Mouse (Mus musculus) left cerebral cortex, postnatal 14 days (tissue): ENCODE measurements around the gene Ythdf1. TPM values are rescaled to one million over a fixed set of nuclear protein-coding genes. Genes with fewer than 3 reads are reported as not detected.

ENCODE experiments used
- DNase-seq, 2 experiments: peaks; one replicate each; pipeline ENCODE4 v3.0.0; 2021 to 2022; ENCODE audit warnings: low spot score in 2 of 2, mixed read lengths in 1 of 2
- intact Hi-C: fragments of 180-260 bp; cut with DNase I; formaldehyde crosslinking; loops from one replicate; pipeline ENCODE4 v1.15.1; 2025
- total RNA-seq, 2 experiments: library from RNA; stranded (reverse); gene quantifications; 2 replicates each; pipeline ENCODE4 v1.2.3; 2021

The Ythdf1 gene
- total RNA-seq, 2 experiments from 2014 or later: 63.1 to 68.4 TPM

GRCm38 (mm10) chr2:180919913-180920809, 588 bp downstream of the Ythdf1 start:
- intact Hi-C loops: loop anchor here (5.0 kb wide), 1 partner anchor 152 kb away; no protein-coding TSS in a partner anchor
- no peak for DNase-seq

DNA sequence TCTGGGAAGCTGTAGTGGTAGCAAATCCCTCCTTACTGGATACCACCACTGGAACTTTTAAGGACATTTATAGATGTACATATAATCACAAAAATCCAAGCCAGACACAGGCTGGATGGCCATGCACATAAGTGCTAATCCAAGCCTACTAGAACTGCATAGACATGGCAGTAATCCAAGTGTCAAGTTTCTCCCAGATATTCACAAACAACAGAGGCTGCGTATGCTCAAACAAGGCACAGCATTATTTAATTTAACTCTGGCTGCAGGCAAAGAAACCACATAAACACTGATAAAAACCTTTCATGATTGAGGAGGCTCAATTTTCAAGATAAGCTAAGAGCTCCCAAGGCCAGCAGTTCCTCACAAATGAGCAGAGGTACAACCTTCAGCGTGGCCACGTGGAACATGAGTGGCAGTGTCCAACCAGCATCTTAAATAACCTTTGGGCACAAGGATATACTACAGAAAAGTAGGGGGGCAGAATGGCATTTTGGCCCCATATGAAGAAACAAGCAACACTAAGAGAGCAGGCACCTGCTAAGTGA, 4.8 kb downstream of the Ythdf1 start:
- intact Hi-C loops: no loop called here
- DNase-seq: no peak

GRCm38 (mm10) chr2:180910928-180911327, 9.8 kb downstream of the Ythdf1 start:
- intact Hi-C loops: no loop called here
- DNase-seq: peak in 1 of 2 experiments; percentile 32

- DNase-seq: no peak
- intact Hi-C loops: no loop called here
These were observed 15.1 kb downstream of the Ythdf1 start for GRCm38 (mm10) chr2:180905556-180906221.

DNA sequence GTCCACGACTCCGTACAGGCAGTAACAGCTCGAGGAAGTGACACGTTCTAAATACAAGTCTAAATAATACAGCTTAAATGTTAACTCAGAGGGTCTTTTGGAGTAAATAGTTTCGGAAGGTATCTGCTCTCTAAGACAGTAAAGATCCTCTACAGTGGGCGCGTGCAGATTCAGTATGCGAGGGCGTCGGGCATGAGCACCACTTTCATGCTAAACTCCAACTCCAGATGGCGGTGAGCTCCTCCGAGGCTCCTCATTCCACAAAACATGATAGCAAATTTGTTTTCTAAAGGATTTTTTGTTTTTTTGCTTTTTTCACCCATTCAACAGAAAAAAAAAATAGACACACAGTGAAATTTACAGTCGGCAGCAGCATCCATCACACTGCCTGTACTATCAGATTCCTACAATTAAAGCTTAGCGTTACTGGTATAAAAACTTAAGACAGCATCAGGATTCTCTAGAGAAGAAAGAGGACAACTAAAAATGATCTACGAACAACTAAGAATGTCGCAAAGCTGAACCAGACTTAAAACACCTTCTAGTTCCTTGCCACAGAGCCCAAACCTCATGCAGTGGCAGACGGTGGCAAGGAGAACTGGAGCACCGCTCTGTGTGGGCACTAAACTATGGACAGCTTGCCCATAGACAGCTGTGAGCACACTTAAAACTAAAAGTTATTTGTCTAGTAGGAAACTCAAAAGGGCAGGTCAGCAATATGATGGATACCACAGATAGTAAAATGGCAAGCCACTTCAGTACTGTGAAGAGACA, 16.1 kb downstream of the Ythdf1 start:
- peak; percentile 44 to 47 for DNase-seq
- intact Hi-C loops: no loop called here

- peak; percentile 39 to 54 for DNase-seq
- intact Hi-C loops: no loop called here
These were observed 18.7 kb downstream of the Ythdf1 start for GRCm38 (mm10) chr2:180902086-180902485.

GRCm38 (mm10) chr2:180897857-180898256, 22.9 kb downstream of the Ythdf1 start:
- intact Hi-C loops: loop anchor here (5.0 kb wide), 1 partner anchor 91 kb away; no protein-coding TSS in a partner anchor
- DNase-seq: peak in 1 of 2 experiments; percentile 17

GRCm38 (mm10) chr2:180896819-180897625, 23.7 kb downstream of the Ythdf1 start:
- peak in 1 of 2 experiments; percentile 59 for DNase-seq
- intact Hi-C loops: loop anchor here (5.0 kb wide), 1 partner anchor 90 kb away; no protein-coding TSS in a partner anchor

GRCm38 (mm10) chr2:180895837-180896525, 24.8 kb downstream of the Ythdf1 start:
- peak in 1 of 2 experiments; percentile 42 for DNase-seq
- intact Hi-C loops: loop anchor here (5.0 kb wide), 1 partner anchor 89 kb away; no protein-coding TSS in a partner anchor

DNA sequence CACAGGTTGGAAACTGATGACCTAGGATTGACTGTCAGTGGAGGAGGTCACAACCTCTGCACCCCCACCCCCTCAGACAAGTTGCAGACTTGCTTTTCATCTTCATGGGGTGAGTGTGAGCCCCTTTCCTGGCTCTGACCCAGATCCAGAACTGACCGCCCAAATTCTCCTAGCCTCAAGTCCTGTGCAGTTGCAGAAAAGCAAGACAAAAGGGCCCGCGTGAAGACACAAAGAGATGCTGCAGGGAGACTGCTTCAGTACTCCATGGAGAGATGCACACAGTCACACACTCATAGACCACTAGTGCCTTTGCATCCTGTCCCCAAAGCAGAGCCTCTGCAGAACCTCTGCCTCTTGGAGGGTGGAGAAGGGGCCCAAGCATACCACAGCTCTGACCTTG, 25.4 kb downstream of the Ythdf1 start:
- intact Hi-C loops: loop anchor here (5.0 kb wide), 1 partner anchor 88 kb away; no protein-coding TSS in a partner anchor
- peak in 1 of 2 experiments; percentile 15 for DNase-seq

DNA sequence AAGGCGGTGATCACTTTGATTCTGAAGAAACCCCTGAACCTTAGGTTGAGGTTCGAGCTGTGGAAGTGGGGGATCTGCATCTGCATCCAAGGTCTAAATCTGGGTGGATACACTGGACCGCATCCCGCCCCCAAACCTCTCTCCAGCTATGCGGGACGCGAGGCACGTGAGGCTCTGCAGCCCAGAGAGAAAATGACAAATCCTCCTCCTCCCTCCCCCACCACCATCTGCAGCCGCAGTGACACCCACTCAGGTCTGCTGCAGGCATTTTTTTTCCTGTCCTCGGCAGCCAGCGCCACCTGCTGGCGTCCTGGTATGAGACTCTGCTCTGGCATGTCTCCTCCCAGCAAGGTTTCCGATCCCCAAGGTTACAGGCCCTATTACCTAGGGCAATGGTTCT, 26.0 kb downstream of the Ythdf1 start:
- intact Hi-C loops: loop anchor here (5.0 kb wide), 3 partner anchors 52 to 107 kb away; no protein-coding TSS in a partner anchor

GRCm38 (mm10) chr2:180894029-180894623, 26.6 kb downstream of the Ythdf1 start:
- intact Hi-C loops: loop anchor here (5.0 kb wide), 2 partner anchors 52 to 107 kb away; no protein-coding TSS in a partner anchor

More for the DNA sequence above, 26.0 kb downstream of the Ythdf1 start:
- peak; percentile 95 to 97 for DNase-seq

DNA sequence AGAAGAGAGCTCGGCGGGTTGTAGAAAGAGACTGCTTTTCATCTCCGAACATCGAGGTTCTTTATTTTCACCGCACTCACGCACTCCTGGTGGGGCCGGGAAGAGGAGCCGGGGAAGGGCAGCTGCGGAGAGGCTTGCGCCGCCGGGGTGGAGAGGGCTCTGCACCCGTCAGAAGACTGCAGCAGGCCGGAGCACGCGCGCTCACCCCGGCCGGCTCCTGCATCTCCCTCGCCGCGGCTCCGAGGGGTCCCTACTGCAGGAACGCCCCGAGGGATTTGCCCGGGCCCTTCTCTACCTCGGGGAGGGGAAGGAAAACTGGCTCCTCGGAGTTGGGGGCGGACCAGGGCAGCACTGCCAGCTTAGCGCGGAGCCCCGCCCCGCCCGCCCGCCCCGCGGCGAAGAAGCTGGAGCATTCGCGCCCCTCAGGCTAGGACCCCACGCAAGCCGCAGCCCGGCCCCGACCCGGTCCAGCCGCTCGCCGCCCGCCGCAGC, 27.2 kb downstream of the Ythdf1 start:
- peak; percentile 37 to 46 for DNase-seq
- intact Hi-C loops: loop anchor here (5.0 kb wide), 2 partner anchors 51 to 106 kb away; no protein-coding TSS in a partner anchor

More at GRCm38 (mm10) chr2:180894029-180894623, 26.6 kb downstream of the Ythdf1 start:
- peak; percentile 43 to 62 for DNase-seq

GRCm38 (mm10) chr2:180892841-180893521, 27.8 kb downstream of the Ythdf1 start:
- peak; percentile 94 to 95 for DNase-seq
- intact Hi-C loops: loop anchor here (5.0 kb wide), 2 partner anchors 51 to 106 kb away; no protein-coding TSS in a partner anchor

GRCm38 (mm10) chr2:180891835-180892323, 28.9 kb downstream of the Ythdf1 start:
- intact Hi-C loops: loop anchor here (2.0 to 5.0 kb wide), 3 partner anchors 50 to 105 kb away; no protein-coding TSS in a partner anchor
- DNase-seq: no peak
